Mouse (Mus musculus): ENCODE measurements around the gene Ptprg. TPM values are rescaled to one million over a fixed set of nuclear protein-coding genes. Genes with fewer than 3 reads are reported as not detected.

Gene Ptprg
- total RNA-seq, 2 experiments from 2014 or later = 71.4 to 72.3 TPM

GRCm38 (mm10) chr14:11562870-11563269, 9.5 kb downstream of the Ptprg start:
- no peak for DNase-seq
- intact Hi-C loops (cut with DNase I) = no loop called here

GRCm38 (mm10) chr14:11563656-11564055, 10.3 kb downstream of the Ptprg start:
- intact Hi-C loops (cut with DNase I) = no loop called here

GRCm38 (mm10) chr14:11564456-11564855, 11.1 kb downstream of the Ptprg start:
- DNase-seq = no peak
- intact Hi-C loops (cut with DNase I) = no loop called here

More at GRCm38 (mm10) chr14:11563656-11564055, 10.3 kb downstream of the Ptprg start:
- no peak for DNase-seq

- DNase-seq = no peak
- intact Hi-C loops (cut with DNase I) = no loop called here
Measured at GRCm38 (mm10) chr14:11565283-11565682, 12.0 kb downstream of the Ptprg start.

- intact Hi-C loops (cut with DNase I) = no loop called here
- DNase-seq = no peak
Measured at GRCm38 (mm10) chr14:11569734-11570133, 16.4 kb downstream of the Ptprg start.

- intact Hi-C loops (cut with DNase I) = no loop called here
- no peak for DNase-seq
Measured at GRCm38 (mm10) chr14:11571766-11572394, 18.5 kb downstream of the Ptprg start.

- DNase-seq = no peak
- intact Hi-C loops (cut with DNase I) = no loop called here
Measured at GRCm38 (mm10) chr14:11572395-11572784, 19.1 kb downstream of the Ptprg start.

GRCm38 (mm10) chr14:11573710-11574109, 20.4 kb downstream of the Ptprg start:
- intact Hi-C loops (cut with DNase I) = no loop called here
- no peak for DNase-seq

GRCm38 (mm10) chr14:11577276-11577909, 24.1 kb downstream of the Ptprg start:
- DNase-seq = no peak

GRCm38 (mm10) chr14:11577910-11578309, 24.6 kb downstream of the Ptprg start:
- intact Hi-C loops (cut with DNase I) = no loop called here
- DNase-seq = no peak

More at GRCm38 (mm10) chr14:11577276-11577909, 24.1 kb downstream of the Ptprg start:
- intact Hi-C loops (cut with DNase I) = no loop called here

- DNase-seq = peak; percentile 49 to 51
- intact Hi-C loops (cut with DNase I) = no loop called here
Measured at GRCm38 (mm10) chr14:11578492-11578967, 25.2 kb downstream of the Ptprg start.

GRCm38 (mm10) chr14:11579950-11580349, 26.6 kb downstream of the Ptprg start:
- no peak for DNase-seq
- intact Hi-C loops (cut with DNase I) = no loop called here

GRCm38 (mm10) chr14:11584263-11584662, 30.9 kb downstream of the Ptprg start:
- no peak for DNase-seq
- intact Hi-C loops (cut with DNase I) = no loop called here

- no peak for DNase-seq
- intact Hi-C loops (cut with DNase I) = no loop called here
Measured at GRCm38 (mm10) chr14:11584929-11585633, 31.7 kb downstream of the Ptprg start.

GRCm38 (mm10) chr14:11590387-11590786, 37.1 kb downstream of the Ptprg start:
- DNase-seq = peak in 1 of 2 experiments; percentile 11
- intact Hi-C loops (cut with DNase I) = no loop called here

- no peak for DNase-seq
- intact Hi-C loops (cut with DNase I) = no loop called here
Measured at GRCm38 (mm10) chr14:11592650-11593049, 39.3 kb downstream of the Ptprg start.

GRCm38 (mm10) chr14:11594336-11594735, 41.0 kb downstream of the Ptprg start:
- DNase-seq = no peak
- intact Hi-C loops (cut with DNase I) = no loop called here

- no peak for DNase-seq
- intact Hi-C loops (cut with DNase I) = no loop called here
Measured at GRCm38 (mm10) chr14:11604133-11604865, 51.0 kb downstream of the Ptprg start.

GRCm38 (mm10) chr14:11608366-11608765, 55.0 kb downstream of the Ptprg start:
- DNase-seq = no peak
- intact Hi-C loops (cut with DNase I) = no loop called here

GRCm38 (mm10) chr14:11609857-11610582, 56.7 kb downstream of the Ptprg start:
- DNase-seq = no peak
- intact Hi-C loops (cut with DNase I) = no loop called here
